Mouse (Mus musculus): ENCODE results near the gene Pard3.

DNA sequence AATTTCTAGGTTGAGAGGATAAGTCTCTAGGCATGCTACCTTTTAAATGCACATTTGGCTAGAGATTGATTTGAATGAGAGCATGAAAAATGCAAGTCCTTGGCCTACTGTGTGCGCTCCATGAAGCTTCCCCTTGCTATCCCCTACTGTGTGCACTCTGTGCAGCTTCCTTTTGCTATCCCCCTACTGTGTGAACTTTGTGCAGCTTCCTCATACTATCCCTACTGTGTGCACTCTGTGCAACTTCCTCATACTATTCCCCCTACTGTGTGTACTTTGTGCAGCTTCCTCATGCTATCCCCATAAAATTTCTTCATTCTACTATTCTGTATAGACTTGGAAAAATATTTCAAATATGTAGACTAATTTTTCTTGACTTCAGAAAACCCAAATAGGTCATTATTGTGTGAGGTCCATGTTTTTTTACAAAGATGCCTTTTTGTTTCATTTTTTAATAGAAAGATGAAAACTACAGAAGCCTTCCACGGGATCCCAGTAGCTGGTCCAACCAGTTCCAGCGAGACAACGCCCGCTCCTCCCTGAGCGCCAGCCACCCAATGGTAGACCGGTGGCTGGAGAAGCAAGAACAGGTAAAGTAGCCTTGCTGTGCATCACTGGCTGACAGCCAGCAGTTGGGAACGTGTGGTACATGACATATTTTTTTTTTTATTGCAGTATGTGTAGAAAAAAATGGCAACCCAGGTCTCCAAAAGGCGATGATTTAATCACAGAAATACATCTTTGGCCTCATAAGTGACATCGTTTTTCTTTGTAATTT lies 260.1 kb downstream of the Pard3 start:
- no peak for TF ChIP-seq POLR2A (IDR thresholded peaks at IDR 0.05; ENCODE audit: insufficient read depth, low read depth, low read length)
- no peak for TF ChIP-seq CTCF (IDR thresholded peaks at IDR 0.05; ENCODE audit: insufficient read depth, low read depth, low read length)
